Mouse (Mus musculus): Measurements from ENCODE around the gene Blmh. TPM values are rescaled to one million over a fixed set of nuclear protein-coding genes. Genes with fewer than 3 reads are reported as not detected.
"Not testable (repeated sequence)": the region's sequence is repeated elsewhere in the genome, so short reads cannot be mapped to it uniquely, and the experiment has no call there.

The Blmh gene
- polyA plus RNA-seq, 1 experiment from 2014 or later, result 97.0 TPM

GRCm38 (mm10) chr11:76917230-76917548 is 7.4 kb upstream of the Blmh start:
- peak overlapping the region; percentile 44 for H3K4me2 ChIP-seq
- no peak for ATAC-seq (ENCODE audit: extremely low read depth, insufficient number of reproducible peaks, low FRiP score, low TSS enrichment)
- 60% methylated on average over 3 of the region's 3 CpGs for WGBS

GRCm38 (mm10) chr11:76920607-76921006 is 4.0 kb upstream of the Blmh start:
- no peak overlapping the region for H3K4me2 ChIP-seq
- H3K4me3 ChIP-seq, result no peak overlapping the region
- H3K4me1 ChIP-seq, result peaks cover 27% of the 10 kb centered on the region
- no peak overlapping the region for H3K9ac ChIP-seq
- no peaks in the 10 kb centered on the region for H3K9me3 ChIP-seq
- H3K36me3 ChIP-seq, result no peaks in the 10 kb centered on the region
- no peak overlapping the region for H3K27ac ChIP-seq (replicated peaks)
- WGBS, result 65% methylated on average over 1 of the region's 1 CpGs
- H3K27me3 ChIP-seq (replicated peaks), result no peaks in the 10 kb centered on the region
- no peak for ATAC-seq (ENCODE audit: extremely low read depth, insufficient number of reproducible peaks, low FRiP score, low TSS enrichment)

More at GRCm38 (mm10) chr11:76917230-76917548, 7.4 kb upstream of the Blmh start:
- no peaks in the 10 kb centered on the region for H3K9me3 ChIP-seq
- H3K27ac ChIP-seq (replicated peaks), result no peak overlapping the region
- H3K27me3 ChIP-seq (replicated peaks), result no peaks in the 10 kb centered on the region
- no peak overlapping the region for H3K9ac ChIP-seq
- H3K4me3 ChIP-seq, result no peak overlapping the region
- H3K36me3 ChIP-seq, result no peaks in the 10 kb centered on the region
- H3K4me1 ChIP-seq, result peaks cover 20% of the 10 kb centered on the region

GRCm38 (mm10) chr11:76928586-76928985 is 4.0 kb downstream of the Blmh start:
- not testable (repeated sequence) for H3K4me2 ChIP-seq; H3K4me3 ChIP-seq; H3K27me3 ChIP-seq (replicated peaks); H3K9ac ChIP-seq; H3K27ac ChIP-seq (replicated peaks); ATAC-seq (ENCODE audit: extremely low read depth, insufficient number of reproducible peaks, low FRiP score, low TSS enrichment); H3K36me3 ChIP-seq; H3K9me3 ChIP-seq
- 82% methylated on average over 8 of the region's 8 CpGs for WGBS
- peaks cover 17% of the 10 kb centered on the region for H3K4me1 ChIP-seq

GRCm38 (mm10) chr11:76933209-76933608 is 8.6 kb downstream of the Blmh start:
- no peak for ATAC-seq (ENCODE audit: extremely low read depth, insufficient number of reproducible peaks, low FRiP score, low TSS enrichment)
- 59% methylated on average over 3 of the region's 3 CpGs for WGBS
- H3K4me1 ChIP-seq, result 0 out of 2 replicates have a peak, but pooled peaks cover 4% of the 10 kb centered on the region
- H3K4me2 ChIP-seq, result no peak overlapping the region
- H3K9me3 ChIP-seq, result no peaks in the 10 kb centered on the region
- no peak overlapping the region for H3K4me3 ChIP-seq
- no peaks in the 10 kb centered on the region; the same call in 1 of the 2 replicates for H3K27me3 ChIP-seq (replicated peaks)
- no peaks in the 10 kb centered on the region for H3K36me3 ChIP-seq
- H3K9ac ChIP-seq, result no peak overlapping the region
- H3K27ac ChIP-seq (replicated peaks), result no peak overlapping the region

GRCm38 (mm10) chr11:76936578-76936977 is 12.0 kb downstream of the Blmh start:
- Histone ChIP-seq H3K27ac (replicated peaks) (no peak overlapping the region), H3K36me3 (no peaks in the 10 kb centered on the region), H3K27me3 (replicated peaks) (no peaks in the 10 kb centered on the region; the same call in 1 of the 2 replicates), H3K4me3 (no peak overlapping the region), H3K4me1 (no peaks in the 10 kb centered on the region), H3K4me2 (no peak overlapping the region), H3K9me3 (no peaks in the 10 kb centered on the region), H3K9ac (no peak overlapping the region)
- no peak for ATAC-seq (ENCODE audit: extremely low read depth, insufficient number of reproducible peaks, low FRiP score, low TSS enrichment)
- WGBS, result 65% methylated on average over 5 of the region's 5 CpGs

GRCm38 (mm10) chr11:76944839-76945238 is 20.2 kb downstream of the Blmh start:
- 73% methylated on average over 6 of the region's 6 CpGs for WGBS
- Histone ChIP-seq H3K36me3 (peaks cover 17% of the 10 kb centered on the region), H3K27ac (replicated peaks) (peak overlapping the region; percentile 88), H3K9ac (peak overlapping the region; percentile 96), H3K4me2 (peak overlapping the region; percentile 89), H3K27me3 (replicated peaks) (no peaks in the 10 kb centered on the region), H3K4me3 (peak overlapping the region; percentile 91), H3K9me3 (no peaks in the 10 kb centered on the region), H3K4me1 (peaks cover 14% of the 10 kb centered on the region)
- no peak for ATAC-seq (ENCODE audit: extremely low read depth, insufficient number of reproducible peaks, low FRiP score, low TSS enrichment)

GRCm38 (mm10) chr11:76945386-76946202 is 21.0 kb downstream of the Blmh start:
- WGBS, result under 1% methylated on average over 58 of the region's 58 CpGs
- ATAC-seq (ENCODE audit: extremely low read depth, insufficient number of reproducible peaks, low FRiP score, low TSS enrichment), result peak; percentile 79; the same call in 1 of the 2 replicates

GRCm38 (mm10) chr11:76946203-76946585 is 21.6 kb downstream of the Blmh start:
- 2% methylated on average over 8 of the region's 8 CpGs for WGBS
- no peaks in the 10 kb centered on the region for H3K27me3 ChIP-seq (replicated peaks)
- peaks cover 14% of the 10 kb centered on the region for H3K4me1 ChIP-seq
- peaks cover 30% of the 10 kb centered on the region for H3K36me3 ChIP-seq
- H3K4me2 ChIP-seq, result peak overlapping the region; percentile 89
- peak overlapping the region; percentile 96 for H3K9ac ChIP-seq
- H3K27ac ChIP-seq (replicated peaks), result no peak overlapping the region
- H3K4me3 ChIP-seq, result peak overlapping the region; percentile 91
- no peak for ATAC-seq (ENCODE audit: extremely low read depth, insufficient number of reproducible peaks, low FRiP score, low TSS enrichment)
- no peaks in the 10 kb centered on the region for H3K9me3 ChIP-seq

More at GRCm38 (mm10) chr11:76945386-76946202, 21.0 kb downstream of the Blmh start:
- Histone ChIP-seq H3K4me3 (peak overlapping the region; percentile 91), H3K27me3 (replicated peaks) (no peaks in the 10 kb centered on the region), H3K4me2 (peak overlapping the region; percentile 89), H3K4me1 (peaks cover 14% of the 10 kb centered on the region), H3K27ac (replicated peaks) (peak overlapping the region; percentile 88), H3K9me3 (no peaks in the 10 kb centered on the region), H3K36me3 (peaks cover 24% of the 10 kb centered on the region), H3K9ac (peak overlapping the region; percentile 96)

GRCm38 (mm10) chr11:76953536-76953935 is 28.9 kb downstream of the Blmh start:
- Histone ChIP-seq H3K9ac (no peak overlapping the region), H3K4me3 (no peak overlapping the region), H3K27me3 (replicated peaks) (no peaks in the 10 kb centered on the region), H3K4me1 (peaks cover 10% of the 10 kb centered on the region), H3K4me2 (no peak overlapping the region), H3K9me3 (no peaks in the 10 kb centered on the region), H3K27ac (replicated peaks) (peak overlapping the region; percentile 48), H3K36me3 (peaks cover 94% of the 10 kb centered on the region)
- 70% methylated on average over 2 of the region's 2 CpGs for WGBS
- ATAC-seq (ENCODE audit: extremely low read depth, insufficient number of reproducible peaks, low FRiP score, low TSS enrichment), result no peak

GRCm38 (mm10) chr11:76965703-76966102 is 41.1 kb downstream of the Blmh start:
- Histone ChIP-seq H3K9me3 (no peaks in the 10 kb centered on the region), H3K9ac (no peak overlapping the region), H3K27me3 (replicated peaks) (no peaks in the 10 kb centered on the region), H3K36me3 (peaks cover 96% of the 10 kb centered on the region), H3K4me3 (no peak overlapping the region), H3K27ac (replicated peaks) (no peak overlapping the region), H3K4me1 (peaks cover 7% of the 10 kb centered on the region), H3K4me2 (no peak overlapping the region)
- WGBS, result 90% methylated on average over 3 of the region's 3 CpGs
- no peak for ATAC-seq (ENCODE audit: extremely low read depth, insufficient number of reproducible peaks, low FRiP score, low TSS enrichment)

- H3K9ac ChIP-seq, result no peak overlapping the region
- H3K4me3 ChIP-seq, result no peak overlapping the region
- no peak overlapping the region for H3K4me2 ChIP-seq
- ATAC-seq (ENCODE audit: extremely low read depth, insufficient number of reproducible peaks, low FRiP score, low TSS enrichment), result no peak
- H3K36me3 ChIP-seq, result peaks cover 94% of the 10 kb centered on the region
- H3K27ac ChIP-seq (replicated peaks), result no peak overlapping the region
- peaks cover 7% of the 10 kb centered on the region for H3K4me1 ChIP-seq
- H3K27me3 ChIP-seq (replicated peaks), result no peaks in the 10 kb centered on the region
- WGBS, result 44% methylated on average over 2 of the region's 2 CpGs
- H3K9me3 ChIP-seq, result no peaks in the 10 kb centered on the region
These were observed 45.7 kb downstream of the Blmh start for GRCm38 (mm10) chr11:76970328-76970727.

Measured in heart, embryonic 13.5 days (tissue).